Mouse (Mus musculus) cerebellum, adult 2 months (tissue): Measurements from ENCODE around the gene Il1r2. TPM values are rescaled to one million over a fixed set of nuclear protein-coding genes. Genes with fewer than 3 reads are reported as not detected.

Source experiments
- DNase-seq, 2 experiments: peaks; one replicate each; pipeline ENCODE4 v3.0.0; 2021
- H3K27ac ChIP-seq: fragments of 200-500 bp; 2 replicates; pipeline ENCODE4 v1.5.1; 2012; ENCODE audit warnings: low read length, control low read depth, inconsistent platforms; ENCODE audit not compliant: insufficient read depth
- H3K27me3 ChIP-seq: fragments of 200-500 bp; 2 replicates; pipeline ENCODE4 v1.6.1; 2012; ENCODE audit warnings: inconsistent platforms, mild to moderate bottlenecking, low read length, moderate library complexity; ENCODE audit not compliant: control insufficient read depth, insufficient read depth
- H3K4me1 ChIP-seq: fragments of 200-500 bp; 2 replicates; pipeline ENCODE4 v1.6.1; 2011; ENCODE audit warnings: low read length; ENCODE audit not compliant: control insufficient read depth, insufficient read depth
- H3K4me3 ChIP-seq: fragments of 200-500 bp; replicated peaks from 2 replicates; pipeline ENCODE3; 2011; ENCODE audit warnings: mild to moderate bottlenecking, low read depth, low read length, control low read depth; ENCODE audit not compliant: insufficient read depth
- CTCF ChIP-seq: fragments of 200-500 bp; IDR thresholded peaks from 2 replicates; pipeline ENCODE4 v1.5.1; 2011; ENCODE audit warnings: low read depth, mild to moderate bottlenecking, control low read depth, low read length, moderate library complexity, borderline replicate concordance; ENCODE audit not compliant: insufficient read depth
- POLR2A ChIP-seq: fragments of 200-500 bp; IDR thresholded peaks from 2 replicates; pipeline ENCODE4 v1.6.1; 2011; ENCODE audit warnings: low read length, control low read depth, borderline replicate concordance; ENCODE audit not compliant: insufficient read depth
- WGBS: fragments of 180-500 bp; shearing (Covaris S2); methylation state at CpG from one replicate; pipeline ENCODE4 v1.1.7; 2018; 5-methylcytosine and 5-hydroxymethylcytosine counted together
- polyA plus RNA-seq: library from polyadenylated mRNA; depleted of rRNA; stranded (reverse); fragments of >200 nt; gene quantifications from 2 replicates; pipeline ENCODE4 v1.2.3, GENCODE M21; 2012; rRNA removed

Gene Il1r2
- polyA plus RNA-seq, 1 experiment = 0.62 TPM

DNA sequence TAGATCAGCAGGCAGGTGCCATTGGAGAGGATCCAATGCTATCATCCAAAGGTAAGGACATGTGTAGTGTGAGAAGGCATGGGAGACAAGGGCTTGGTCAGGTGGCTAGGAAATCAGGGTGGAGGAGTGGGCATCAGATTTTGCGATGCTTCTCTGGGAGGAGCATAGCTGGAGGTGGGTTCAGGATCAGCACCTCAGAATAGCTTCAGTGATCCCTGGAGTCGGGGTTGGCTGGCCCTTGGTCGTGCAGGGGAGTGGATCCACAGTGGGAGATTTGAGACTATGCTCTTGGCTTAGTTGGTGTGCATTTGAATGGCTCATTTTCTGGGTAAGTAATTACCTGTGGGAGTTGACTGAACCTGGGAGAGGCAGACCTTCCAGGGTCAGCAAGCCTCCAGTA is 59.7 kb downstream of the Il1r2 start:
- no peak for TF ChIP-seq POLR2A
- TF ChIP-seq CTCF = no peak
- H3K4me1 ChIP-seq = peaks cover 5% of the 10 kb centered on the region
- no peak for DNase-seq
- 56% methylated on average over 3 of the region's 3 CpGs for WGBS
- H3K4me3 ChIP-seq = no peak overlapping the region
- no peak overlapping the region for H3K27ac ChIP-seq
- H3K27me3 ChIP-seq = no peaks in the 10 kb centered on the region

DNA sequence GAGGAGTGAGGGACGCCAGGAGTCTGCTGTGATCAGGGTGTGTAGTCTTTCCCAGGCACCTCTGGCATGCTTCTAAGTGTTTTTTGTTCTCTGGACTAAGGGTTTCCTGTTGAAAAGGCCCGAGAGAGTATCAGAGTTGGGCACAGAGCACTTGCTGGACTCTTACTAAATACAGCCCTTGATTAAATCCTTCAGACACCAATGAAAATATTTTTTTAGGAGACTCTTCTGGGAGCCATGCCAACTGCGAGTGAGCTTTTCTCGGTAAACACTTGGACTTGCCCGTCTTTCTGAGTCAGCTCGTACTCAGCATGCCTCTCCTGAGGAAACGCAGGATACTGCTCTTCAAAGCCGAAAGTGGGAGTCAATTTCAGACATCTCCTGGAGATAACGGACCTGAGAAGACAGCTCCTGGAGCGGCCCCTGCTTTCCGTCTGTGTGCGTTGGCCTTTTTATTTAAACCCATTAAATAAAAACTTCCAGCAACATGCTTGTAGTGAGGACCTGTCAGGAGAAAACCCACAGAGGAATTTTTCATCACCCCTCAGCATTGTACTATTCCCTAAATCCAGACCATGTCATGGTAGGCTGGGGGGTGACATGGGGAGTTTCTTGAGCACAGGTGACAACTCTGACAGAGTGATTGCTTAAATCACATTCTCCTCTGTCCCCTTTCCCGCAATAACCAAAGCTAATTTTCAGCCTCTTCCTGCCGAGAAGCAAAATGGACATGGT is 66.1 kb downstream of the Il1r2 start:
- WGBS = 24% methylated on average over 14 of the region's 14 CpGs
- Histone ChIP-seq H3K4me3 (no peak overlapping the region), H3K4me1 (no peaks in the 10 kb centered on the region), H3K27ac (no peak overlapping the region), H3K27me3 (no peaks in the 10 kb centered on the region)
- TF ChIP-seq POLR2A = no peak
- no peak for TF ChIP-seq CTCF
- DNase-seq = peak; percentile 20 to 31

DNA sequence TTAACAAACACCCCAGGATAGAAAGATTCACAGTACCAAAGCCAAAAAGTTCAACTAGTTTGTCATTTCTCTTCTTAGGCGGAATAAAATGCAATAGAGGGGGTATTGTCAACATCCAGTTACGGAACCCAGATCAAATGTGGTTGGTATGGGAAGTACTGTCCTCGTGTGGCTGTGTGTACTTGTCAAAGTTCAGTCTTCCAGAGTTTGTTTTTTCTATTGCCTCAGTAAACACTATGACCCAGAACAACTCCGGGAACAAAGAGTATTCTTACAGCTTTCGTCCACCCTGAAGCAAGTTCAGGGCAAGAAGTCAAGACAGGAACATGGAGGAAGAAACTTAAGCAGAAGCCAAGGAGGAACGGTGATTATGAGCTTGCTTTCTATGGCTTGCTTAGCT is 82.2 kb downstream of the Il1r2 start:
- H3K4me3 ChIP-seq = no peak overlapping the region
- DNase-seq = no peak
- H3K4me1 ChIP-seq = no peaks in the 10 kb centered on the region
- 89% methylated on average over 6 of the region's 6 CpGs for WGBS
- TF ChIP-seq CTCF = no peak
- TF ChIP-seq POLR2A = no peak
- no peak overlapping the region for H3K27ac ChIP-seq
- no peaks in the 10 kb centered on the region for H3K27me3 ChIP-seq

DNA sequence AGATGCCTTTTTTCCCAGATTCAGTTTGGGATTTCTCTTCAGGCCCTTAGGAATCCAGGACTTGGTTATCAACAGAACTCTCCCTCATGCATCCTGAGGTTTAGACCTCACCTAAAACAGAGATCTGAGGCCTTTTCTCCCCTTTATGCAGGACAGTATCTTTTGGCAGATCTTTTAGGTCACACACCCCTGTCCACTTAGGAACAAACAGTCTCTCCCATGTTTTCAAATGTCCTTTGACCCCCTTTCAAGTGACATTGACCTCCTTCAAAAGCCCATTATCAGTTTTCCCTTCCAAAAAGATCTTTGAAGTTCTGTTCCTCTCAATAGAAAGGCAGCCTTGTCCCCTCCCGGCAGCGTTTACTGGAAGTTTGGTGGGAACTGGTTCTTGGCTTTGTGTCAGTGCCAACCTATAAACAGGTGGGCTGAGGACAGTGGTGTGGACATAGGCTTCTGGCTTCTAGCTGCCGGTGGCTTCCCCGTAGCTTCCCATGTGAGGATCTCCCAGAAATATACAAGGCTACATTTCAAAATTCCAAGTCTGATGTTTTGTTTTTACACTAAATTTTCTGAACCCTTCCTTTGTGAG is 89.5 kb downstream of the Il1r2 start:
- TF ChIP-seq CTCF (no peak), POLR2A (no peak)
- 77% methylated on average over 4 of the region's 4 CpGs for WGBS
- Histone ChIP-seq H3K4me1 (no peaks in the 10 kb centered on the region), H3K27ac (no peak overlapping the region), H3K4me3 (no peak overlapping the region), H3K27me3 (no peaks in the 10 kb centered on the region)
- no peak for DNase-seq

DNA sequence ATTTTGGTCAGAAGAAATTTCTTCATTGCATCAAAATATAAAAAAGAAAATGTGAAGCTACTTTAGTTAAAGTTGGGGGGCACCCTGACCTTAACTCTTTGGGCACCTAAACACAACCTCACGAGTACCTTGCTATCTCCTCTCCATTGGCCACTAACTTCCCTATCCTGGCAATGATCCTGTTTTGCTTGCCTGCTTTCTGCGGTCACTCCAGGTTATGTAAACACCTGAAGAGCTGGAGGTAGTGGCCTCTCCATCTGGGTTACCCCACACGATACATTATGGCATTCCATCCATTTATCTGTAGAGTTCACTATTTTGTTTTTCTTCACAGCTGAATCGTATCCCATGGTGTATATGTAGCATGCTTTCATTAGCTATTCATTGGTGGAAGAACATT is 90.5 kb downstream of the Il1r2 start:
- H3K27me3 ChIP-seq = no peaks in the 10 kb centered on the region

DNA sequence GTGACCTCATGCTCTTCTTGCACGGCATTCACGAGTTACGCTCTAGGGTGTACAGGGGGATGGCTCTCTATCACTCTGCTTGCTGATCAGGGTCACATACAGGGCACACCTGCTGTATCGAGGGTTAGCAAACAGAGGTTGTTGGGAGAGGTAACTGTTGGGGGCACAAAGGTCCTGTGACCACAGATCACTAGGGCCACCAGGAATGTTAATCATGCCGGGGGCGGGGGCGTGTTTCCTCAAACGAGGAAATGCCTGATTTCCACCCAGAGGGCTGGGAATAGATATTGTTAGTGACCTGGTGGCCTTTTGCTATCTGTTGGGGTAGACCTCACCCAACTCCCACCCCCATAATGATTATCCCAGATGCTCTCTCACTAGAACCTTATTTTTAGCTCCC is 93.7 kb downstream of the Il1r2 start:
- DNase-seq = no peak
- Histone ChIP-seq H3K4me3 (no peak overlapping the region), H3K27me3 (no peaks in the 10 kb centered on the region; the same call in 1 of the 2 replicates), H3K4me1 (no peaks in the 10 kb centered on the region), H3K27ac (no peak overlapping the region)
- WGBS = 89% methylated on average over 8 of the region's 8 CpGs
- no peak for TF ChIP-seq POLR2A

More for the DNA sequence above, 90.5 kb downstream of the Il1r2 start:
- no peak overlapping the region for H3K27ac ChIP-seq
- TF ChIP-seq POLR2A (no peak), CTCF (no peak)
- no peak overlapping the region for H3K4me3 ChIP-seq
- whole genome bisulfite sequencing = 92% methylated on average over 4 of the region's 4 CpGs
- no peak for DNase-seq
- no peaks in the 10 kb centered on the region for H3K4me1 ChIP-seq

DNA sequence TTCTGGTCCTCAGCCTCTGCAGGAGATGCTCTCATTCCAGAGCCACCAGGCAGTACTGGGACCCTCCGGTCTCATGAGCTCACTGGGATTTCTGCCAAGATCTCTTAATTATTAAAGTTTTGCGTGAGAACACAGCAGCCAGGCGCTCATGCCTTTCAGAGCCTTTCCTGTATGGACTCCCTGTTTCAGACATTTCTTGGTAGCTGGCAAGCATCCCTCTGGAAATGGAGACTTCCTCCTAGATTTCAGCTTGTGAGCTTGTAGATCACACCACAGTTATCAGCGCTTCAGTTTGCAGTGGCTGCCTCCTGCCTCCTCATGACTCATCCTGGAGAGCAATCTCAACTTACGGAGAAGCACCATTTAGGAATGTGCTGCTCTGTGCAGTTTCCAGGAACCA is 98.0 kb downstream of the Il1r2 start:
- 19% methylated on average over 5 of the region's 5 CpGs for WGBS
- Histone ChIP-seq H3K27ac (no peak overlapping the region), H3K27me3 (no peaks in the 10 kb centered on the region; the same call in 1 of the 2 replicates), H3K4me3 (no peak overlapping the region), H3K4me1 (no peaks in the 10 kb centered on the region)
- TF ChIP-seq POLR2A (no peak), CTCF (no peak)
- peak in 1 of 2 experiments; percentile 5 for DNase-seq

DNA sequence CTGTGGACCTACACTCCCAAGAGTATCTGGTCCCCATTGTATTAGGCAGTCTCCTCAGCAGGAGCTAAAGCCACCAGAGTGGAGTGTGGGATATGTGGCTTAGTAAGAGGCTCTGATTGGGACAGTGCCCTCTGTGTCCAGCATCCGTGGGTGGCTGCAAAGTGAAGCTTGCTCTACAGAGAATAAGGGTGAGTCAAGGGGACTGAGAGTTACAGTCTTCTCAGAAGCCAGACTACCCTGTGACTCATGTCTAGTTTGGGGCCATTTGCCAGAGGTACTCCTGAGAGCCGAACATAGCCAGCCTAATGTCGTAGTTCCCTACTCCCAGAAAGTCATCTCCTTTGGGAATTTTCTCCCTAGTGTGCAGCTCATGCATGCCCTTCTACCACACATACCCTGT is 100.3 kb downstream of the Il1r2 start:
- WGBS = 63% methylated on average over 3 of the region's 3 CpGs
- TF ChIP-seq CTCF = no peak
- TF ChIP-seq POLR2A = no peak
- Histone ChIP-seq H3K27me3 (no peaks in the 10 kb centered on the region; the same call in 1 of the 2 replicates), H3K4me1 (no peaks in the 10 kb centered on the region), H3K4me3 (no peak overlapping the region), H3K27ac (no peak overlapping the region)
- DNase-seq = no peak

Other genes with a start within 250 kb of the Il1r2 start
- 166 and 168 TPM in 2 replicates for gene Map4k4, start 173.2 kb upstream of the Il1r2 start, polyA plus RNA-seq
- 1.7 and 2.2 TPM in 2 replicates for gene Il1r1, start 151.0 kb downstream of the Il1r2 start, polyA plus RNA-seq